Mouse (Mus musculus) liver, adult (tissue): Measurements from ENCODE around the gene Ctc1.

Source experiments
- GATA4 ChIP-seq: IDR thresholded peaks from 2 replicates; pipeline ENCODE4 v1.6.1; 2014; ENCODE audit warnings: mild to moderate bottlenecking, low read length; ENCODE audit not compliant: insufficient replicate concordance

Ctc1 gene

GRCm38 (mm10) chr11:69015644-69016441 is at the start of gene Ctc1:
Gene Ctc1, plus strand, starts transcription at chr11:69015911.
- TF ChIP-seq GATA4: no peak

GRCm38 (mm10) chr11:68966554-68966953 is 49.2 kb upstream of the Ctc1 start:
- TF ChIP-seq GATA4: no peak

- TF ChIP-seq GATA4: no peak; the same call in 1 of the 2 replicates
Measured at GRCm38 (mm10) chr11:68967337-68968282, 48.1 kb upstream of the Ctc1 start, which contains the start of gene Slc25a35. Gene Slc25a35, plus strand, starts transcription at chr11:68968131.

- no peak for TF ChIP-seq GATA4
Measured at GRCm38 (mm10) chr11:68968752-68969151, 47.0 kb upstream of the Ctc1 start.

GRCm38 (mm10) chr11:68970232-68970631 is 45.5 kb upstream of the Ctc1 start:
- TF ChIP-seq GATA4: no peak

GRCm38 (mm10) chr11:68974059-68974450 is 41.7 kb upstream of the Ctc1 start:
- TF ChIP-seq GATA4: no peak

GRCm38 (mm10) chr11:68975085-68975484 is 40.6 kb upstream of the Ctc1 start, which contains the start of gene Rangrf:
Gene Rangrf, minus strand, starts transcription at chr11:68975185.
- TF ChIP-seq GATA4: no peak

- TF ChIP-seq GATA4: no peak
Measured at GRCm38 (mm10) chr11:68975601-68976000, 40.1 kb upstream of the Ctc1 start.

GRCm38 (mm10) chr11:68979320-68979733 is 36.4 kb upstream of the Ctc1 start:
- TF ChIP-seq GATA4: no peak

GRCm38 (mm10) chr11:68980919-68981318 is 34.8 kb upstream of the Ctc1 start:
- TF ChIP-seq GATA4: no peak

GRCm38 (mm10) chr11:68982639-68983369 is 32.9 kb upstream of the Ctc1 start:
- TF ChIP-seq GATA4: no peak

GRCm38 (mm10) chr11:68987365-68987882 is 28.3 kb upstream of the Ctc1 start:
- TF ChIP-seq GATA4: no peak

- TF ChIP-seq GATA4: no peak
Measured at GRCm38 (mm10) chr11:68988341-68988740, 27.4 kb upstream of the Ctc1 start.

GRCm38 (mm10) chr11:68993122-68993521 is 22.6 kb upstream of the Ctc1 start:
- no peak for TF ChIP-seq GATA4

- no peak for TF ChIP-seq GATA4
Measured at GRCm38 (mm10) chr11:68994377-68994776, 21.3 kb upstream of the Ctc1 start.
